Mouse (Mus musculus): ENCODE results near the gene Ifnar1. TPM values are rescaled to one million over a fixed set of nuclear protein-coding genes. Genes with fewer than 3 reads are reported as not detected.

The Ifnar1 gene
- polyA plus RNA-seq, 1 experiment, result 16.2 TPM

DNA sequence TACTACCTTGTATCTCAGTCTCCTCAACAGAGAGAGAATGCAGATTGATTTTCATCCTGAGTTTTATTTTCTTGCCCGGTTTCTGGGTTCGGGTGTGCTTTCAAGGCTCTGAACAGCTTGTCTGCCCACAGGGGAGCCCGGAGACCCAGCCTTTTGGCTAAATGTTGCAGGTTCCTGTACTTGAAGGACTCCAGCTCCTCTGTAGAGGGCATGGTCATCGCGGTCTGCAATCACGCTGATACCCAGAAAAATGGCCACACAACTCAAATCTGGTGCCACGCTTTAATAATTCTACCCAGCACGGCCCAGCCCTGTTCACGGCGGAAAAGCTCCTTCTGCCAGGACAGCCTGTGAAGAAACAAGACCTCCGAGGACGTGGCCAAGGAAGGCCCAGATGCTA, 21.4 kb downstream of the Ifnar1 start:
- Histone ChIP-seq H3ac (ENCODE audit: control insufficient read depth, insufficient read length) (no peak overlapping the region), H3K79me2 (ENCODE audit: control insufficient read depth, insufficient read depth) (no peaks in the 10 kb centered on the region), H3K27me3 (ENCODE audit: control insufficient read depth, insufficient read depth, insufficient read length) (no peaks in the 10 kb centered on the region), H3K4me2 (ENCODE audit: low read depth) (no peak overlapping the region), H3K4me3 (no peak overlapping the region), H3K36me3 (ENCODE audit: control insufficient read depth, insufficient read depth) (peaks cover 21% of the 10 kb centered on the region)
- TF ChIP-seq MYOG (IDR thresholded peaks at IDR 0.05; ENCODE audit: control insufficient read depth in 1 of 3, insufficient read depth in 1 of 3, insufficient read length in 2 of 3, low read depth in 2 of 3) (no peak), CEBPB (IDR thresholded peaks at IDR 0.05; ENCODE audit: insufficient read depth, poor library complexity, severe bottlenecking) (no peak), POLR2A (IDR thresholded peaks at IDR 0.05; ENCODE audit: insufficient read length, low read depth) (no peak), SRF (IDR thresholded peaks at IDR 0.05; ENCODE audit: control insufficient read depth, insufficient read length, low read depth) (no peak), MYOD1 (IDR thresholded peaks at IDR 0.05; ENCODE audit: control insufficient read depth in 1 of 3, insufficient read length in 2 of 3, low read depth in 2 of 3) (no peak), TCF3 (IDR thresholded peaks at IDR 0.05; ENCODE audit: insufficient read length, low read depth) (no peak), MAX (IDR thresholded peaks at IDR 0.05; ENCODE audit: low read depth) (no peak), E2F4 (IDR thresholded peaks at IDR 0.05; ENCODE audit: insufficient read depth) (no peak), USF1 (IDR thresholded peaks at IDR 0.05; ENCODE audit: low read depth) (no peak), REST (IDR thresholded peaks at IDR 0.05; ENCODE audit: insufficient read depth, insufficient read length) (no peak), POLR2AphosphoS2 (IDR thresholded peaks at IDR 0.05; ENCODE audit: insufficient read length, low read depth) (no peak), TCF12 (IDR thresholded peaks at IDR 0.05; ENCODE audit: insufficient read depth, poor library complexity, severe bottlenecking) (no peak)

DNA sequence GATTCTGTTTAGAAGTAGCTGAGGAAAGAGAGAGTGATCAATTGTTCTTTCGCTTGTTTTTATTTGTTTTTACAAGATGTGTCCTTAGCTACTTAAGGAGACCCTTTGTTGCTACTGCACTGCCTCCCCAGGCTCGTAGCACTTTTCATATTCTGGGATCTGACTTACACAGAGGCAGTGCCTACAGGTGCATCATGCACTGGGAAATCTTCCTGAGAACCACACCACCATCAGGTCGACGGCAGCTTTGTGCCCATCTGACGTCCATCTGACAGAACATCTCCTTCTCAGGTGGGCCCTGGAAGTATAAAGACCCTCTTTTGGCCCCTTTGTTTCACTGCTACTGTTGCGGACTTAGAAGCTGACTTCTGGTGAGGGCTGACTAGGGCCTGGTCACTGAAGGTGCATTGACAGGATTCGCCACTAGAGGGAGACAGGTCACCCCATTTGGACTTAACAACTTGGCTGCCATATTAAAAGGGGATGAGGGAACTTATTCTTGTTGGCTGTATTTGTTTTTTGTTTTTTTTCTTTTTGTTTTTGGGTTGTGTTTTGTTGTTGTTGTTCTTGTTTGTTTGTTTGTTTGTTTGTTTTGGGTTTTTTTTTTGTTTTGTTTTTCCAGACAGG, 27.2 kb downstream of the Ifnar1 start:
- Histone ChIP-seq H3K79me2 (ENCODE audit: control insufficient read depth, insufficient read depth) (no peaks in the 10 kb centered on the region), H3K4me2 (ENCODE audit: low read depth) (no peak overlapping the region), H3K36me3 (ENCODE audit: control insufficient read depth, insufficient read depth) (no peaks in the 10 kb centered on the region), H3K27me3 (ENCODE audit: control insufficient read depth, insufficient read depth, insufficient read length) (no peaks in the 10 kb centered on the region), H3ac (ENCODE audit: control insufficient read depth, insufficient read length) (no peak overlapping the region), H3K4me3 (no peak overlapping the region)
- TF ChIP-seq TCF12 (IDR thresholded peaks at IDR 0.05; ENCODE audit: insufficient read depth, poor library complexity, severe bottlenecking) (no peak), REST (IDR thresholded peaks at IDR 0.05; ENCODE audit: insufficient read depth, insufficient read length) (no peak), MAX (IDR thresholded peaks at IDR 0.05; ENCODE audit: low read depth) (no peak), CEBPB (IDR thresholded peaks at IDR 0.05; ENCODE audit: insufficient read depth, poor library complexity, severe bottlenecking) (no peak), USF1 (IDR thresholded peaks at IDR 0.05; ENCODE audit: low read depth) (no peak), E2F4 (IDR thresholded peaks at IDR 0.05; ENCODE audit: insufficient read depth) (no peak), SRF (IDR thresholded peaks at IDR 0.05; ENCODE audit: control insufficient read depth, insufficient read length, low read depth) (no peak), POLR2AphosphoS2 (IDR thresholded peaks at IDR 0.05; ENCODE audit: insufficient read length, low read depth) (no peak), POLR2A (IDR thresholded peaks at IDR 0.05; ENCODE audit: insufficient read length, low read depth) (no peak), MYOD1 (IDR thresholded peaks at IDR 0.05; ENCODE audit: control insufficient read depth in 1 of 3, insufficient read length in 2 of 3, low read depth in 2 of 3) (no peak), MYOG (IDR thresholded peaks at IDR 0.05; ENCODE audit: control insufficient read depth in 1 of 3, insufficient read depth in 1 of 3, insufficient read length in 2 of 3, low read depth in 2 of 3) (no peak), TCF3 (IDR thresholded peaks at IDR 0.05; ENCODE audit: insufficient read length, low read depth) (no peak)

DNA sequence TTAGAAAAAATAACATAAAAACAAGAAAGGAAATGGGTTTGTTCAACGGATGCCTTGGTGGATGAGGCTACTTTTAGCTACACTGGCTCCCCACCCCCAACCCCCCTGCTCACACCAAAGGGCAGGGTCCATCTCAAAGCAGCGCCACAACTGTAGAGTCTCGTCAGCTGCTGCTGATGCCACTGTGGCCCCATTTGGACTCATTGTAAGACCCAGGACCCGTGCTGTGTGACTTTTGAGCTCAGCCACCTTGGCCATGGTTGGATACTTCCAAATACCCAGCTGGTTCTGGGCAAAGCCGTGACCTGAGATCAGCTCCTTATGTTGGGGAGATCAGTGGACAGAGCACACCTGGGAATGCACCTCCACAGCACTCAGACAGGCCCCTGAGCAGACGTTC, 28.1 kb downstream of the Ifnar1 start:
- no peak overlapping the region for H3ac ChIP-seq (ENCODE audit: control insufficient read depth, insufficient read length)
- TF ChIP-seq MAX (IDR thresholded peaks at IDR 0.05; ENCODE audit: low read depth), result no peak
- TF ChIP-seq E2F4 (IDR thresholded peaks at IDR 0.05; ENCODE audit: insufficient read depth), result no peak
- no peak for TF ChIP-seq TCF12 (IDR thresholded peaks at IDR 0.05; ENCODE audit: insufficient read depth, poor library complexity, severe bottlenecking)
- no peak for TF ChIP-seq SRF (IDR thresholded peaks at IDR 0.05; ENCODE audit: control insufficient read depth, insufficient read length, low read depth)
- no peak for TF ChIP-seq MYOG (IDR thresholded peaks at IDR 0.05; ENCODE audit: control insufficient read depth in 1 of 3, insufficient read depth in 1 of 3, insufficient read length in 2 of 3, low read depth in 2 of 3)
- no peak for TF ChIP-seq CEBPB (IDR thresholded peaks at IDR 0.05; ENCODE audit: insufficient read depth, poor library complexity, severe bottlenecking)
- no peak for TF ChIP-seq TCF3 (IDR thresholded peaks at IDR 0.05; ENCODE audit: insufficient read length, low read depth)
- no peak for TF ChIP-seq USF1 (IDR thresholded peaks at IDR 0.05; ENCODE audit: low read depth)
- no peak for TF ChIP-seq POLR2A (IDR thresholded peaks at IDR 0.05; ENCODE audit: insufficient read length, low read depth)
- no peak for TF ChIP-seq REST (IDR thresholded peaks at IDR 0.05; ENCODE audit: insufficient read depth, insufficient read length)
- TF ChIP-seq MYOD1 (IDR thresholded peaks at IDR 0.05; ENCODE audit: control insufficient read depth in 1 of 3, insufficient read length in 2 of 3, low read depth in 2 of 3), result no peak
- TF ChIP-seq POLR2AphosphoS2 (IDR thresholded peaks at IDR 0.05; ENCODE audit: insufficient read length, low read depth), result no peak
- H3K79me2 ChIP-seq (ENCODE audit: control insufficient read depth, insufficient read depth), result no peaks in the 10 kb centered on the region
- no peak overlapping the region for H3K4me2 ChIP-seq (ENCODE audit: low read depth)
- H3K36me3 ChIP-seq (ENCODE audit: control insufficient read depth, insufficient read depth), result no peaks in the 10 kb centered on the region
- no peaks in the 10 kb centered on the region for H3K27me3 ChIP-seq (ENCODE audit: control insufficient read depth, insufficient read depth, insufficient read length)
- H3K4me3 ChIP-seq, result no peak overlapping the region

DNA sequence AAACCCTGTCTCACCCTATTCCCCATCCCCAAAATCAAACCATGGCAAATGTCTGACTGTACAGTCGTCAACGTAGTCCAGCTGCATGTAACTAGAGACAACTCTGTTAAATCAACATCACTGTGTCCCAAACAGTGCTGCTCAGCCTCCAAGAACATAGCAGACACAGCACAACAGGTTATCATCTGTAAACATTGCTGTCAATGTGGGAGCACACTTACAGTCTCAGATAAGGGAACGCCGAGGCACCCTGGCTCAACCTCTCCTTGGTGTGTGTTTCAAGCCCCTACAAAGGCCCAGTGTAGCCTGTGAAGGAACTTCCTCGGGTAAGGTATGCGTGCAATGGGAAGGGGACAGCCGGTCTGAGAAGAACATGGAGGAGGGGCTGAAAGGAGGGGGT, 32.0 kb downstream of the Ifnar1 start:
- Histone ChIP-seq H3K4me2 (ENCODE audit: low read depth) (no peak overlapping the region), H3ac (ENCODE audit: control insufficient read depth, insufficient read length) (no peak overlapping the region), H3K4me3 (no peak overlapping the region), H3K27me3 (ENCODE audit: control insufficient read depth, insufficient read depth, insufficient read length) (no peaks in the 10 kb centered on the region), H3K36me3 (ENCODE audit: control insufficient read depth, insufficient read depth) (no peaks in the 10 kb centered on the region), H3K79me2 (ENCODE audit: control insufficient read depth, insufficient read depth) (no peaks in the 10 kb centered on the region)
- TF ChIP-seq POLR2AphosphoS2 (IDR thresholded peaks at IDR 0.05; ENCODE audit: insufficient read length, low read depth) (no peak), MAX (IDR thresholded peaks at IDR 0.05; ENCODE audit: low read depth) (no peak), USF1 (IDR thresholded peaks at IDR 0.05; ENCODE audit: low read depth) (no peak), MYOG (IDR thresholded peaks at IDR 0.05; ENCODE audit: control insufficient read depth in 1 of 3, insufficient read depth in 1 of 3, insufficient read length in 2 of 3, low read depth in 2 of 3) (no peak), E2F4 (IDR thresholded peaks at IDR 0.05; ENCODE audit: insufficient read depth) (no peak), MYOD1 (IDR thresholded peaks at IDR 0.05; ENCODE audit: control insufficient read depth in 1 of 3, insufficient read length in 2 of 3, low read depth in 2 of 3) (no peak), TCF12 (IDR thresholded peaks at IDR 0.05; ENCODE audit: insufficient read depth, poor library complexity, severe bottlenecking) (no peak)
